Mouse (Mus musculus) heart, embryonic 14.5 days (tissue): ENCODE data around the gene Slc9a3r1. TPM values are rescaled to one million over a fixed set of nuclear protein-coding genes. Genes with fewer than 3 reads are reported as not detected.

Source experiments
- ATAC-seq: fragments of 200-750 bp; cut with Nextera tagmentation; 2 replicates; pipeline ENCODE4 v1.8.0; 2017; ENCODE audit warnings: low read depth, moderate TSS enrichment; ENCODE audit not compliant: insufficient number of reproducible peaks, insufficient read depth, low FRiP score
- H3K27ac ChIP-seq, 2 experiments: fragments of 200-500 bp in 1 of 2; fragments of 300-500 bp in 1 of 2; sonication (generic) in 1 of 2; replicated peaks in 1 of 2; 2 replicates each; pipeline ENCODE4 v1.5.1; 2012 to 2014; ENCODE audit warnings: low read depth in 2 of 2, low read length in 2 of 2, control low read depth in 1 of 2, mild to moderate bottlenecking in 1 of 2, mixed read lengths in 1 of 2; ENCODE audit not compliant: control insufficient read depth in 1 of 2, insufficient read depth in 1 of 2
- H3K27me3 ChIP-seq: fragments of 300-500 bp; sonication (generic); 2 replicates; pipeline ENCODE4 v1.6.1; 2014; ENCODE audit warnings: mild to moderate bottlenecking, low read length, control low read depth; ENCODE audit not compliant: control insufficient read depth, insufficient read depth
- H3K36me3 ChIP-seq: fragments of 300-500 bp; sonication (generic); 2 replicates; pipeline ENCODE4 v1.6.1; 2014; ENCODE audit warnings: mild to moderate bottlenecking, control low read depth, low read length, mixed read lengths; ENCODE audit not compliant: control insufficient read depth, insufficient read depth
- H3K4me1 ChIP-seq, 2 experiments: fragments of 200-500 bp in 1 of 2; fragments of 300-500 bp in 1 of 2; sonication (generic) in 1 of 2; 2 replicates each; pipeline ENCODE4 v1.6.1; 2012 to 2014; ENCODE audit warnings: low read length in 2 of 2, control low read depth in 1 of 2, mixed read lengths in 1 of 2; ENCODE audit not compliant: control insufficient read depth in 2 of 2, insufficient read depth in 2 of 2
- H3K4me2 ChIP-seq: fragments of 300-500 bp; sonication (generic); 2 replicates; pipeline ENCODE4 v1.6.1; 2014; ENCODE audit warnings: mild to moderate bottlenecking, low read length
- H3K4me3 ChIP-seq, 2 experiments: fragments of 200-500 bp in 1 of 2; fragments of 300-500 bp in 1 of 2; sonication (generic) in 1 of 2; 2 replicates each; pipeline ENCODE4 v1.5.1; 2012 to 2014; ENCODE audit warnings: low read length in 2 of 2, mild to moderate bottlenecking in 2 of 2, control low read depth in 1 of 2, low read depth in 1 of 2, moderate library complexity in 1 of 2; ENCODE audit not compliant: control insufficient read depth in 1 of 2, insufficient read depth in 1 of 2
- H3K9ac ChIP-seq: fragments of 300-500 bp; sonication (generic); 2 replicates; pipeline ENCODE4 v1.6.1; 2014; ENCODE audit warnings: mild to moderate bottlenecking, low read length
- H3K9me3 ChIP-seq: fragments of 300-500 bp; sonication (generic); 2 replicates; pipeline ENCODE4 v1.6.1; 2016; ENCODE audit warnings: low read length, control low read depth; ENCODE audit not compliant: control insufficient read depth
- WGBS: fragments of 180-500 bp; shearing (Covaris S2); extraction: QIAGEN DNeasy Blood & Tissue Kit; methylation state at CpG from one replicate; pipeline ENCODE4 v1.1.7; 2014; 5-methylcytosine and 5-hydroxymethylcytosine counted together
- polyA plus RNA-seq: library from polyadenylated mRNA; unstranded; fragments of >200 nt; fragmentation: Nextera tagmentation; extraction: Ambion mirVana; gene quantifications from 2 replicates; pipeline ENCODE4 v1.2.1, GENCODE M21; 2014

The Slc9a3r1 gene
- polyA plus RNA-seq, 1 experiment from 2014 or later, result 21.9 TPM

- Histone ChIP-seq H3K4me2 (no peak overlapping the region), H3K36me3 (0 out of 2 replicates have a peak, but pooled peaks cover 8% of the 10 kb centered on the region), H3K9ac (no peak overlapping the region), H3K9me3 (no peaks in the 10 kb centered on the region), H3K4me3 (no peak overlapping the region), H3K27ac (no peak overlapping the region), H3K27me3 (no peaks in the 10 kb centered on the region), H3K4me1 (peaks cover 8 to 16% of the 10 kb centered on the region in 2 experiments; a peak in 3 of 4 replicates)
- WGBS, result 17% methylated on average over 12 of the region's 12 CpGs
- ATAC-seq, result no peak
These were observed 18.9 kb downstream of the Slc9a3r1 start for GRCm38 (mm10) chr11:115181913-115182638.

GRCm38 (mm10) chr11:115184973-115185372 lies 21.8 kb downstream of the Slc9a3r1 start:
- no peak for ATAC-seq
- Histone ChIP-seq H3K9me3 (no peaks in the 10 kb centered on the region), H3K4me1 (peaks cover 8 to 13% of the 10 kb centered on the region in 2 experiments), H3K4me2 (no peak overlapping the region), H3K4me3 (no peak overlapping the region), H3K9ac (no peak overlapping the region), H3K27ac (no peak overlapping the region), H3K27me3 (no peaks in the 10 kb centered on the region), H3K36me3 (0 out of 2 replicates have a peak, but pooled peaks cover 9% of the 10 kb centered on the region)
- WGBS, result 22% methylated on average over 4 of the region's 4 CpGs

GRCm38 (mm10) chr11:115187224-115187639 lies 24.1 kb downstream of the Slc9a3r1 start, which contains the start of gene Tmem104:
Tmem104 (plus strand) TSS chr11:115187487.
- peak within 1 kb of the TSS; percentile 67 to 71 for H3K4me3 ChIP-seq
- H3K4me2 ChIP-seq, result peak within 1 kb of the TSS; percentile 94
- no peaks in the 10 kb centered on the region for H3K9me3 ChIP-seq
- 0 out of 2 replicates have a peak, but pooled peaks cover 9% of the 10 kb centered on the region for H3K36me3 ChIP-seq
- H3K27ac ChIP-seq, result peak within 1 kb of the TSS; percentile 66 to 75
- ATAC-seq, result peak; percentile 86
- H3K27me3 ChIP-seq, result no peaks in the 10 kb centered on the region
- WGBS, result 1% methylated on average over 39 of the region's 39 CpGs
- H3K4me1 ChIP-seq, result peaks cover 11 to 16% of the 10 kb centered on the region in 2 experiments
- peak within 1 kb of the TSS; percentile 86 for H3K9ac ChIP-seq

GRCm38 (mm10) chr11:115187693-115188092 lies 24.6 kb downstream of the Slc9a3r1 start, which contains the start of gene Nat9:
Nat9 (minus strand) TSS chr11:115187859.
- H3K9me3 ChIP-seq, result no peaks in the 10 kb centered on the region
- peak within 1 kb of the TSS; percentile 86 for H3K9ac ChIP-seq
- H3K4me3 ChIP-seq, result peak within 1 kb of the TSS; percentile 67 to 71
- H3K27me3 ChIP-seq, result no peaks in the 10 kb centered on the region
- 0 out of 2 replicates have a peak, but pooled peaks cover 9% of the 10 kb centered on the region for H3K36me3 ChIP-seq
- peak within 1 kb of the TSS; percentile 94 for H3K4me2 ChIP-seq
- WGBS, result 7% methylated on average over 12 of the region's 12 CpGs
- peaks cover 12 to 21% of the 10 kb centered on the region in 2 experiments for H3K4me1 ChIP-seq
- no peak; the same call in 1 of the 2 replicates for ATAC-seq
- H3K27ac ChIP-seq, result peak within 1 kb of the TSS; percentile 66 to 75

GRCm38 (mm10) chr11:115188539-115189231 lies 25.5 kb downstream of the Slc9a3r1 start:
- WGBS, result 84% methylated on average over 13 of the region's 13 CpGs

GRCm38 (mm10) chr11:115189304-115189703 lies 26.2 kb downstream of the Slc9a3r1 start:
- Histone ChIP-seq H3K36me3 (0 out of 2 replicates have a peak, but pooled peaks cover 9% of the 10 kb centered on the region), H3K4me3 (no peak overlapping the region), H3K9me3 (no peaks in the 10 kb centered on the region), H3K9ac (no peak overlapping the region), H3K4me2 (no peak overlapping the region), H3K4me1 (peaks cover 12 to 21% of the 10 kb centered on the region in 2 experiments), H3K27me3 (no peaks in the 10 kb centered on the region), H3K27ac (no peak overlapping the region; a peak in 1 of 4 replicates)
- 86% methylated on average over 6 of the region's 6 CpGs for WGBS
- ATAC-seq, result no peak

More at GRCm38 (mm10) chr11:115188539-115189231, 25.5 kb downstream of the Slc9a3r1 start:
- Histone ChIP-seq H3K4me3 (no peak overlapping the region), H3K4me1 (peaks cover 12 to 21% of the 10 kb centered on the region in 2 experiments), H3K4me2 (no peak overlapping the region; the same call in 1 of the 2 replicates), H3K27ac (no peak overlapping the region; a peak in 1 of 4 replicates), H3K36me3 (0 out of 2 replicates have a peak, but pooled peaks cover 9% of the 10 kb centered on the region), H3K9ac (no peak overlapping the region), H3K27me3 (no peaks in the 10 kb centered on the region), H3K9me3 (no peaks in the 10 kb centered on the region)
- ATAC-seq, result no peak

GRCm38 (mm10) chr11:115192180-115192579 lies 29.0 kb downstream of the Slc9a3r1 start:
- Histone ChIP-seq H3K27me3 (no peaks in the 10 kb centered on the region), H3K4me2 (peak overlapping the region; percentile 25), H3K9me3 (no peaks in the 10 kb centered on the region), H3K4me3 (no peak overlapping the region), H3K27ac (peak overlapping the region; percentile 12 to 41; a peak in 1 of 4 replicates), H3K9ac (peak overlapping the region; percentile 54; the same call in 1 of the 2 replicates), H3K4me1 (peaks cover 12 to 17% of the 10 kb centered on the region in 2 experiments), H3K36me3 (0 out of 2 replicates have a peak, but pooled peaks cover 9% of the 10 kb centered on the region)
- ATAC-seq, result no peak
- 27% methylated on average over 9 of the region's 9 CpGs for WGBS
